Mouse (Mus musculus): ENCODE measurements around the gene Map2. TPM values are rescaled to one million over a fixed set of nuclear protein-coding genes. Genes with fewer than 3 reads are reported as not detected.

Gene Map2
- total and polyA plus RNA-seq, 3 experiments, result not detected

GRCm38 (mm10) chr1:66231963-66232362 is 56.9 kb downstream of the Map2 start:
- no peaks in the 10 kb centered on the region for H3K27me3 ChIP-seq (ENCODE audit: control insufficient read depth in 1 of 2, insufficient read depth in 2 of 2, low read length in 2 of 2)
- no peaks in the 10 kb centered on the region for H3K9me3 ChIP-seq (replicated peaks; ENCODE audit: insufficient read depth, low read length)
- H3K9ac ChIP-seq (ENCODE audit: control insufficient read depth, low read depth, low read length, poor library complexity, severe bottlenecking), result no peak overlapping the region
- no peak overlapping the region for H3K27ac ChIP-seq (ENCODE audit: control insufficient read depth, low read depth, low read length)
- no peak for TF ChIP-seq MAX (IDR thresholded peaks at IDR 0.05; ENCODE audit: low read length)
- TF ChIP-seq MYB (IDR thresholded peaks at IDR 0.05; ENCODE audit: low read depth, low read length), result no peak
- TF ChIP-seq ETS1 (IDR thresholded peaks at IDR 0.05; ENCODE audit: low read depth, low read length), result no peak
- no peak for TF ChIP-seq MXI1 (IDR thresholded peaks at IDR 0.05; ENCODE audit: low read depth, low read length)
- TF ChIP-seq MAFK (IDR thresholded peaks at IDR 0.05; ENCODE audit: borderline replicate concordance, low read depth, low read length), result no peak
- TF ChIP-seq CHD2 (IDR thresholded peaks at IDR 0.05; ENCODE audit: low read length), result no peak
- TF ChIP-seq POLR2AphosphoS5 (IDR thresholded peaks at IDR 0.05; ENCODE audit: borderline replicate concordance, low read depth, low read length), result no peak
- TF ChIP-seq SIN3A (IDR thresholded peaks at IDR 0.05; ENCODE audit: low read length), result no peak
- TF ChIP-seq USF1 (IDR thresholded peaks at IDR 0.05; ENCODE audit: low read depth, low read length), result no peak
- no peak for TF ChIP-seq POLR2A (IDR thresholded peaks at IDR 0.05; ENCODE audit: control insufficient read depth in 1 of 2, insufficient read depth in 1 of 2, low read depth in 1 of 2, low read length in 2 of 2, poor library complexity in 1 of 2)
- TF ChIP-seq ELF1 (IDR thresholded peaks at IDR 0.05; ENCODE audit: low read depth, low read length), result no peak
- no peak for TF ChIP-seq SMC3 (IDR thresholded peaks at IDR 0.05; ENCODE audit: low read depth, low read length)
- no peak for TF ChIP-seq MAZ (IDR thresholded peaks at IDR 0.05; ENCODE audit: low read depth, low read length)
- TF ChIP-seq JUND (IDR thresholded peaks at IDR 0.05; ENCODE audit: low read depth, low read length), result no peak
- no peak for TF ChIP-seq TCF12 (IDR thresholded peaks at IDR 0.05; ENCODE audit: low read depth, low read length)
- no peak for TF ChIP-seq UBTF (IDR thresholded peaks at IDR 0.05; ENCODE audit: borderline replicate concordance, insufficient read depth, low read depth, low read length)
- TF ChIP-seq CTCF (IDR thresholded peaks at IDR 0.05 in 2 of 3, conservative IDR thresholded peaks at IDR 0.05 in 1 of 3; ENCODE audit: control insufficient read depth in 1 of 3, insufficient read depth in 1 of 3, low read depth in 2 of 3, low read length in 3 of 3, poor library complexity in 1 of 3, severe bottlenecking in 1 of 3), result no peak
- no peak for TF ChIP-seq ZKSCAN1 (IDR thresholded peaks at IDR 0.05; ENCODE audit: low read depth, low read length)
- no peak for TF ChIP-seq RCOR1 (IDR thresholded peaks at IDR 0.05; ENCODE audit: low read depth, low read length)
- TF ChIP-seq HCFC1 (IDR thresholded peaks at IDR 0.05; ENCODE audit: low read depth, low read length), result no peak
- DNase-seq (ENCODE audit: low read depth, low spot score), result no peak
- no peak overlapping the region for H3K4me3 ChIP-seq (ENCODE audit: control insufficient read depth in 1 of 2, insufficient read depth in 1 of 2, low read depth in 2 of 2, low read length in 2 of 2)
- no peaks in the 10 kb centered on the region for H3K4me1 ChIP-seq (ENCODE audit: control insufficient read depth in 1 of 2, insufficient read depth in 2 of 2, low read length in 2 of 2)
- H3K36me3 ChIP-seq (ENCODE audit: control insufficient read depth in 1 of 2, insufficient read depth in 2 of 2, low read length in 2 of 2), result no peaks in the 10 kb centered on the region
- no peaks in the 10 kb centered on the region for H3K79me2 ChIP-seq (ENCODE audit: control insufficient read depth, insufficient read depth, low read length, poor library complexity)

- TF ChIP-seq MAX (IDR thresholded peaks at IDR 0.05; ENCODE audit: low read length), result no peak
- no peak for TF ChIP-seq POLR2AphosphoS2 (IDR thresholded peaks at IDR 0.05; ENCODE audit: low read length)
- TF ChIP-seq BHLHE40 (IDR thresholded peaks at IDR 0.05; ENCODE audit: borderline replicate concordance, low read depth, low read length), result no peak
- TF ChIP-seq RCOR1 (IDR thresholded peaks at IDR 0.05; ENCODE audit: low read depth, low read length), result no peak
- no peak for TF ChIP-seq GATA1 (IDR thresholded peaks at IDR 0.05; ENCODE audit: low read depth, low read length)
- TF ChIP-seq KAT2A (conservative IDR thresholded peaks at IDR 0.05; ENCODE audit: low read depth, low read length), result no peak
- no peak for TF ChIP-seq CTCF (IDR thresholded peaks at IDR 0.05 in 2 of 3, conservative IDR thresholded peaks at IDR 0.05 in 1 of 3; ENCODE audit: control insufficient read depth in 1 of 3, insufficient read depth in 1 of 3, low read depth in 2 of 3, low read length in 3 of 3, poor library complexity in 1 of 3, severe bottlenecking in 1 of 3)
- no peak for TF ChIP-seq TAL1 (IDR thresholded peaks at IDR 0.05; ENCODE audit: low read length)
- TF ChIP-seq E2F4 (IDR thresholded peaks at IDR 0.05; ENCODE audit: borderline replicate concordance, low read depth, low read length), result no peak
- TF ChIP-seq MEF2A (IDR thresholded peaks at IDR 0.05; ENCODE audit: extremely low read depth, insufficient replicate concordance, low read depth, low read length, poor library complexity, severe bottlenecking), result no peak
- no peak for TF ChIP-seq MYB (IDR thresholded peaks at IDR 0.05; ENCODE audit: low read depth, low read length)
- TF ChIP-seq USF2 (IDR thresholded peaks at IDR 0.05; ENCODE audit: borderline replicate concordance in 1 of 2, insufficient read depth in 1 of 2, low read depth in 1 of 2, low read length in 2 of 2), result no peak
- TF ChIP-seq EP300 (IDR thresholded peaks at IDR 0.05; ENCODE audit: low read depth in 1 of 2, low read length in 2 of 2), result no peak
- H3K36me3 ChIP-seq (ENCODE audit: control insufficient read depth in 1 of 2, insufficient read depth in 2 of 2, low read length in 2 of 2), result no peaks in the 10 kb centered on the region
- H3K4me3 ChIP-seq (ENCODE audit: control insufficient read depth in 1 of 2, insufficient read depth in 1 of 2, low read depth in 2 of 2, low read length in 2 of 2), result no peak overlapping the region
- no peak for DNase-seq (ENCODE audit: low read depth, low spot score)
- H3K4me1 ChIP-seq (ENCODE audit: control insufficient read depth in 1 of 2, insufficient read depth in 2 of 2, low read length in 2 of 2), result no peaks in the 10 kb centered on the region
- no peaks in the 10 kb centered on the region for H3K79me2 ChIP-seq (ENCODE audit: control insufficient read depth, insufficient read depth, low read length, poor library complexity)
- no peaks in the 10 kb centered on the region for H3K27me3 ChIP-seq (ENCODE audit: control insufficient read depth in 1 of 2, insufficient read depth in 2 of 2, low read length in 2 of 2)
- H3K9me3 ChIP-seq (replicated peaks; ENCODE audit: insufficient read depth, low read length), result no peaks in the 10 kb centered on the region
- H3K9ac ChIP-seq (ENCODE audit: control insufficient read depth, low read depth, low read length, poor library complexity, severe bottlenecking), result no peak overlapping the region
- no peak overlapping the region for H3K27ac ChIP-seq (ENCODE audit: control insufficient read depth, low read depth, low read length)
Measured at GRCm38 (mm10) chr1:66244910-66245309, 69.8 kb downstream of the Map2 start.
